Mouse (Mus musculus) forebrain, embryonic 13.5 days (tissue): Measurements from ENCODE around the gene Vamp2. TPM values are rescaled to one million over a fixed set of nuclear protein-coding genes. Genes with fewer than 3 reads are reported as not detected.

Experiments
- ATAC-seq: fragments of 200-750 bp; cut with Nextera tagmentation; 2 replicates; pipeline ENCODE4 v1.8.0; 2017
- H3K27ac ChIP-seq: fragments of 300-500 bp; sonication (generic); 2 replicates; pipeline ENCODE4 v1.5.1; 2015; ENCODE audit warnings: inconsistent platforms, mild to moderate bottlenecking, moderate library complexity
- H3K27me3 ChIP-seq: fragments of 300-500 bp; sonication (generic); 2 replicates; pipeline ENCODE4 v1.6.1; 2015; ENCODE audit warnings: mild to moderate bottlenecking, inconsistent platforms
- H3K36me3 ChIP-seq: fragments of 300-500 bp; sonication (generic); 2 replicates; pipeline ENCODE4 v1.6.1; 2015; ENCODE audit warnings: mild to moderate bottlenecking, inconsistent platforms; ENCODE audit not compliant: poor library complexity, severe bottlenecking
- H3K4me1 ChIP-seq: fragments of 300-500 bp; sonication (generic); 2 replicates; pipeline ENCODE4 v1.6.1; 2015; ENCODE audit warnings: inconsistent platforms
- H3K4me2 ChIP-seq: fragments of 300-500 bp; sonication (generic); 2 replicates; pipeline ENCODE4 v1.6.1; 2015; ENCODE audit warnings: inconsistent platforms, mild to moderate bottlenecking, moderate library complexity
- H3K4me3 ChIP-seq: fragments of 300-500 bp; sonication (generic); 2 replicates; pipeline ENCODE4 v1.5.1; 2015; ENCODE audit warnings: mild to moderate bottlenecking, inconsistent platforms
- H3K9ac ChIP-seq: fragments of 300-500 bp; sonication (generic); 2 replicates; pipeline ENCODE4 v1.6.1; 2015; ENCODE audit warnings: mild to moderate bottlenecking, inconsistent platforms
- H3K9me3 ChIP-seq: fragments of 300-500 bp; sonication (generic); replicated peaks from 2 replicates; pipeline ENCODE4 v1.6.1; 2016; ENCODE audit warnings: inconsistent platforms
- WGBS: fragments of 180-500 bp; shearing (Covaris S2); methylation state at CpG from one replicate; pipeline ENCODE4 v1.1.7; 2015; 5-methylcytosine and 5-hydroxymethylcytosine counted together
- polyA plus RNA-seq: library from polyadenylated mRNA; unstranded; fragments of >200 nt; fragmentation: Nextera tagmentation; extraction: Ambion mirVana; gene quantifications from 2 replicates; pipeline ENCODE4 v1.2.1, GENCODE M21; 2015

The Vamp2 gene
- polyA plus RNA-seq, 1 experiment from 2014 or later: 110 TPM

DNA sequence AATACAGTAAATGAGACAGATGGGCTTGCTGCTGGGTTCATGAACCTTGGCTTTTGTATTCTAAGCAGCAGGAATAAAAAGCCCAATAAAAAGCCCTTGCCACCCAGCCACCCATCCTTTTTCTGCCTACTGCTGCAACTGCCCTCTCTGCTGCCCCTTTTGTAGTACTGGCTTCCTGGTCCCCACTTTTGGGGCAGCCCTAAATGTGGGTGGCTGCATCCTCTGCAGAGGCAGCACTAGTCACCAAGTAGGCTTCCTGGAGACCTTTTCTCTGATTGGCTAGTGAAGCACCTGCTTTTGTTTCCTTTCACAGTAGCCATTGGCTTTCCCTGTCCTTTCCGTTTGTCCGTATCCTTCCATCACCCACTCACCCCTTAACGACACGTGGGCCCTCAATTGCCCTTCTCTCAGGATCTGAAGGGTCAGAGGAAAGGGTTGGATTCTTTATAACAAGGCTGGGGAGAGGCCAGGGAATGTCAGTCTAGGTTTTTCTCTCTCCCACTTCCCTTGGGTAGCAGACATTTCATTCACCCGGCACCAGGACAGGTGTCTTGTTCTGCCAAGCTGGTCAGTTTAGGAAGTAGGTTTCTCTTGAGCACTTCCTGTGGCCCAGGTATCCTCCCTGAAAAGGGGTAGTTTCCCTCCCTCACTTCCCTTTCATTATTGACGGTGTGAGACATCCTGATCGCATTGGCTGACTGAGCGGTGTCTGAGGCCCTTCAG is 9.9 kb downstream of the Vamp2 start:
- peaks cover 27% of the 10 kb centered on the region for H3K36me3 ChIP-seq
- H3K9me3 ChIP-seq: no peaks in the 10 kb centered on the region
- H3K9ac ChIP-seq: peak overlapping the region; percentile 76; the same call in 1 of the 2 replicates
- H3K27ac ChIP-seq: peak overlapping the region; percentile 91
- 22% methylated on average over 8 of the region's 8 CpGs for WGBS
- H3K27me3 ChIP-seq: no peaks in the 10 kb centered on the region
- H3K4me3 ChIP-seq: peak overlapping the region; percentile 53
- H3K4me2 ChIP-seq: peak overlapping the region; percentile 93
- peaks cover 65% of the 10 kb centered on the region for H3K4me1 ChIP-seq
- no peak for ATAC-seq

DNA sequence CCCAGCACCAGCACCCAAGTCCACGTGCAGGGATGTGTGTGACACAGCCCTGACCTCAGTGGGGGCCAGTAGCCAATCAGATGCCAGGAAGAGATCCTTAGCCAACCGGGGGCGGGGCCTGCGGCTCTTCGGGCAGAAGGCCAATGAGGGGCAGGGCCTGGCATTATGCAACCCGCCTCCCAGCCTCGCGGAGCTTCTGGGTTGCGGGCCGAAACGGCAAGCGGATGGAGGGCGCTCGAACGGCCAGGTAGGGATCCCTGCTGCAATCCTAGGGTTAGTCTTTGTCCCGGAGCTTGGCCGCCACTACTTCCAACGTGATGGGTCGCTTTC is 10.4 kb downstream of the Vamp2 start:
- Histone ChIP-seq H3K4me3 (peak overlapping the region; percentile 53), H3K27ac (peak overlapping the region; percentile 91), H3K36me3 (peaks cover 32% of the 10 kb centered on the region), H3K4me2 (peak overlapping the region; percentile 93), H3K9me3 (no peaks in the 10 kb centered on the region), H3K27me3 (no peaks in the 10 kb centered on the region), H3K4me1 (peaks cover 65% of the 10 kb centered on the region), H3K9ac (peak overlapping the region; percentile 76)
- WGBS: under 1% methylated on average over 19 of the region's 19 CpGs
- no peak for ATAC-seq

DNA sequence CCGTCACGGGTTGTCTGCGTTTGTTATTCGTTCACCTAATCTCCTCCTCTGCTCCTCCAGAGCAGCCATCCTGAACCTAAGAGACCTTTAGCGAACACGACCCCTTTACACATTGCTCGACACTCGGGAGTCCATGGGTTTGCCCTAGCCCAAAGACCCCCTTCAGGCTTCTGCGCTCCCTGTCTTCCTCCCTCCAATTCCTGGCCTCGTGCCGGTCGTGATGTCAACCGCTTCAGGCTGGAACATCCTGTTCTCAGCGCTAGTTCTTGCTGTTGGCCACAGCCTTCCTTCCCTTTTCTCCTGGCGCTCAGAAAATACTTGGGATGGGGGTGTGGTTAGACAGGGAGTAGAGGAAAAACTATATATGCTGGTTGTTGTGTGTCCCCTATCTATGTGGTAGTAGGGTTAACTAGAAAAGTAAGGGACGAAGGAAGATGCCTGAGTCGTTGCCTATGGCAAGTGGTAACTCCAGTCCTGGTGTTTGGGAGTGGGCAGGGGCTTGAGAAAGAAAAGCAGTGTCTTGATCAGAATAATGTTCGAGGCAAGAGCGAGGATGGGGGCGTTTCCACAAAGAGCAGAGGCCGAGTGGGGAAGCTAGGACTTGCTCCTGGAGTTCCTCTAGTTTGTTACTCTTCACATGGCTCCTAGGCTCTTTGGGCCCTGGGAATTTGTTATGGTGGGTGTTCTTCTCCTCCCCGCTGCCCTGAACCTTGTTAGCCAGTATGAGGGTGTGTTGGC is 11.1 kb downstream of the Vamp2 start:
- ATAC-seq: no peak
- Histone ChIP-seq H3K4me1 (peaks cover 60% of the 10 kb centered on the region), H3K9ac (peak overlapping the region; percentile 76), H3K9me3 (no peaks in the 10 kb centered on the region), H3K27me3 (no peaks in the 10 kb centered on the region), H3K27ac (peak overlapping the region; percentile 91), H3K4me2 (peak overlapping the region; percentile 93), H3K4me3 (peak overlapping the region; percentile 53), H3K36me3 (peaks cover 38% of the 10 kb centered on the region)
- 1% methylated on average over 22 of the region's 22 CpGs for WGBS

DNA sequence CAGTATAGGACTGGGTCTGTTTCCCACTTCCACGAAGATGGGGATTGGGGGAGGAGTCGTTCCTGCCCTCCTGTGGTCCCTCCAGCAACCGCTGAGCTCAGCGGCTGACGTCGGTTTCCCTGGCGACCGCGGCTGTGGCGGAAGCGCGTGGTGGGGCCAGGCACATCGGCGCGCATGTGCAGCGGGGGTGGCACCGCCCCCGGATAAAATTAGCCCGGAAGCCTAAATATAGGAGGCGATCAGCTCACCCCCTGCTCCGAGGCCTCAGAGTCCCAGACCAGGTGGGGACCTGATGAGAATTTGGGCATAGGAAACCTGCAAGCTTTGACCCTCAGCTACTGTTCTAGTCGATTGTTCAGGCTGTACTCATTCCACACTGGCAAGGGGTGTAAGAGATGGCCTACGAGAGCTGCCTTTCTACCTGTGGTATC is 11.6 kb downstream of the Vamp2 start:
- peaks cover 44% of the 10 kb centered on the region for H3K36me3 ChIP-seq
- peak overlapping the region; percentile 93 for H3K4me2 ChIP-seq
- H3K27me3 ChIP-seq: no peaks in the 10 kb centered on the region
- H3K9me3 ChIP-seq: no peaks in the 10 kb centered on the region
- WGBS: under 1% methylated on average over 23 of the region's 23 CpGs
- H3K9ac ChIP-seq: peak overlapping the region; percentile 76
- H3K4me3 ChIP-seq: peak overlapping the region; percentile 53
- ATAC-seq: peak; percentile 28
- H3K4me1 ChIP-seq: peaks cover 58% of the 10 kb centered on the region
- H3K27ac ChIP-seq: peak overlapping the region; percentile 91

DNA sequence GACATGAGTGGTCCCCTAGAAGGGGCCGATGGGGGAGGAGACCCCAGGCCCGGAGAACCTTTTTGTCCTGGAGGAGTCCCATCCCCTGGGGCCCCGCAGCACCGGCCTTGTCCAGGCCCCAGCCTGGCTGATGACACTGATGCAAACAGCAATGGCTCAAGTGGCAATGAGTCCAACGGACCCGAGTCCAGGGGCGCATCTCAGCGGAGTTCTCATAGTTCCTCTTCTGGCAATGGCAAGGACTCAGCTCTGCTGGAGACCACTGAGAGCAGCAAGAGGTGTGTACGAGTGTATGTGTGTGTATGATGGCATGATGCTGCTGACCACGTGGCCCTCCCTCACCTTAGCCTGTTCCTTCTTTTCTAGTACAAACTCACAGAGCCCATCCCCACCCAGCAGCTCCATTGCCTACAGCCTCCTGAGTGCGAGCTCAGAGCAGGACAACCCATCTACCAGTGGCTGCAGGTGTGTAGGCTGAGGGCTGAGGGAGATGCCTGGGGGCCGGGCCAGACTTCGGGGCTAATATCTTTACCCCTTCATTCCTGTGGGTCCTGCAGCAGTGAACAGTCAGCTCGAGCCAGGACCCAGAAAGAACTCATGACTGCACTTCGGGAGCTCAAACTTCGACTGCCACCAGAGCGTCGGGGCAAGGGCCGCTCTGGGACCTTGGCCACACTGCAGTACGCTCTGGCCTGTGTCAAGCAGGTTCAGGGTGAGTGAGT is 12.5 kb downstream of the Vamp2 start:
- H3K4me3 ChIP-seq: peak overlapping the region; percentile 53
- peaks cover 52% of the 10 kb centered on the region for H3K4me1 ChIP-seq
- H3K9me3 ChIP-seq: no peaks in the 10 kb centered on the region
- ATAC-seq: no peak
- WGBS: 89% methylated on average over 20 of the region's 20 CpGs
- H3K27ac ChIP-seq: 0 out of 2 replicates have a peak overlapping the region, but pooled peaks have one; percentile 14
- H3K36me3 ChIP-seq: peaks cover 53% of the 10 kb centered on the region
- H3K4me2 ChIP-seq: peak overlapping the region; percentile 93
- H3K9ac ChIP-seq: peak overlapping the region; percentile 76
- H3K27me3 ChIP-seq: no peaks in the 10 kb centered on the region

DNA sequence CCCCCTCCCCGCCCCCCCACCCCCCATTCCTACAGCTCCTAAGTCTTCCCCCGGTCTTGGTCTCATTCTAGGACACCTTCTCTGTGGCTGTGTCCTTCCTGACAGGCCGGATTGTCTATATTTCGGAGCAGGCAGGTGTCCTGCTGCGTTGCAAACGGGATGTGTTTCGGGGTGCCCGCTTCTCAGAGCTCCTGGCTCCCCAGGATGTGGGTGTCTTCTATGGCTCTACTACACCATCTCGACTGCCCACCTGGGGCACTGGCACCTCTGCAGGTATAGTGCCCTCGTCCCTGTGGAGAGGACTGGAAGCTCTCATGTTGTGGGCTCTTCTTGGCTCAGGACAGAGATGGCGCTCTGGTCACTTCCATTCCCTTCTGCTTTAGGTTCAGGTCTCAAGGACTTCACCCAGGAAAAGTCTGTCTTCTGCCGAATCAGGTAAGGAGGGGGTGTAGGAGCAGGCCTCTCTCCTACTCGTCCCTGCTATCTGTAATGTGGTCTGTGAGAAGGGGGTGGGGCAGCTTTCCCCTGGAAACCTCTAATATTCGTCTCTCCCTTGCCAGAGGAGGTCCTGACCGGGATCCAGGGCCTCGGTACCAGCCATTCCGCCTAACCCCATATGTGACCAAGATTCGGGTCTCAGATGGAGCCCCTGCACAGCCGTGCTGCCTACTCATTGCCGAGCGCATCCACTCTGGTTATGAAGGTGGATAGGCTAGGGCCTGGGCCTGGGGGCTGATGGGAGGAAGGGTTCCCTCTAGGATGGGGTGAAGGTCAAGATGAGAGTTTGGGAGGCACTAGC is 13.5 kb downstream of the Vamp2 start:
- Histone ChIP-seq H3K36me3 (peaks cover 62% of the 10 kb centered on the region), H3K27ac (no peak overlapping the region), H3K4me1 (peaks cover 42% of the 10 kb centered on the region), H3K4me3 (no peak overlapping the region), H3K9me3 (no peaks in the 10 kb centered on the region), H3K4me2 (no peak overlapping the region), H3K27me3 (no peaks in the 10 kb centered on the region), H3K9ac (no peak overlapping the region)
- no peak for ATAC-seq
- WGBS: 87% methylated on average over 21 of the region's 21 CpGs

DNA sequence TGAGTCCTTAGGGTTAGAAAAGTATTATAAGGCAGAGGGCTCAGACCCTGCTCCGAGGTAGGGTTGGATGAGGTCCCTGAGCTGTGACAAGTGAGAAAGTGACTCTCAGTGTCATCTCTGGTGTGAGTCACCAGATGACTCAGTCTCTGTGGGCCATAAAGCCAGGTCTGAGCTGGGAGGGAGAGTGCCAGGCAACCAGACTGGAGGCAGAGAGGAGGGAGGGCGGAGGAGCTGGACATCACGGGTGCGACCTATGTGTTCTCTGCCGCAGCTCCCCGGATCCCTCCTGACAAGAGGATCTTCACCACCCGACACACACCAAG is 14.1 kb downstream of the Vamp2 start:
- ATAC-seq: no peak
- WGBS: 95% methylated on average over 7 of the region's 7 CpGs
- Histone ChIP-seq H3K4me1 (peaks cover 36% of the 10 kb centered on the region), H3K36me3 (peaks cover 68% of the 10 kb centered on the region), H3K9ac (no peak overlapping the region), H3K27ac (no peak overlapping the region), H3K4me3 (no peak overlapping the region), H3K27me3 (no peaks in the 10 kb centered on the region), H3K9me3 (no peaks in the 10 kb centered on the region), H3K4me2 (no peak overlapping the region)

DNA sequence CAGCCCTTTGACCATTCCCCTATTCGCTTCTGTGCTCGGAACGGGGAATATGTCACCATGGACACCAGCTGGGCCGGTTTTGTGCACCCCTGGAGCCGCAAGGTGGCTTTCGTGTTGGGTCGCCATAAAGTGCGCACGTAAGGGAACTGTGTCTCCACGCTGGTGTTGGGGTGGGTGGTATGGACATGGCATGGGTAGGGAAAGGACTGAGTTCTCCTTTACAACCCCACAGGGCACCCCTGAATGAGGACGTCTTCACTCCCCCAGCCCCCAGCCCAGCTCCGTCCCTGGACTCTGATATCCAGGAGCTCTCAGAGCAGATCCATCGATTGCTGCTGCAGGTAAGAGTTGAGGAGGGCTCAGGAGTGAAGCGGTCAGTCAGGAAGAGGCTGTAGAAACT is 14.8 kb downstream of the Vamp2 start:
- no peak for ATAC-seq
- peaks cover 28% of the 10 kb centered on the region for H3K4me1 ChIP-seq
- no peak overlapping the region for H3K4me3 ChIP-seq
- H3K4me2 ChIP-seq: no peak overlapping the region
- 94% methylated on average over 14 of the region's 14 CpGs for WGBS
- no peak overlapping the region for H3K9ac ChIP-seq
- no peak overlapping the region for H3K27ac ChIP-seq
- no peaks in the 10 kb centered on the region for H3K9me3 ChIP-seq
- peaks cover 76% of the 10 kb centered on the region for H3K36me3 ChIP-seq
- no peaks in the 10 kb centered on the region for H3K27me3 ChIP-seq

DNA sequence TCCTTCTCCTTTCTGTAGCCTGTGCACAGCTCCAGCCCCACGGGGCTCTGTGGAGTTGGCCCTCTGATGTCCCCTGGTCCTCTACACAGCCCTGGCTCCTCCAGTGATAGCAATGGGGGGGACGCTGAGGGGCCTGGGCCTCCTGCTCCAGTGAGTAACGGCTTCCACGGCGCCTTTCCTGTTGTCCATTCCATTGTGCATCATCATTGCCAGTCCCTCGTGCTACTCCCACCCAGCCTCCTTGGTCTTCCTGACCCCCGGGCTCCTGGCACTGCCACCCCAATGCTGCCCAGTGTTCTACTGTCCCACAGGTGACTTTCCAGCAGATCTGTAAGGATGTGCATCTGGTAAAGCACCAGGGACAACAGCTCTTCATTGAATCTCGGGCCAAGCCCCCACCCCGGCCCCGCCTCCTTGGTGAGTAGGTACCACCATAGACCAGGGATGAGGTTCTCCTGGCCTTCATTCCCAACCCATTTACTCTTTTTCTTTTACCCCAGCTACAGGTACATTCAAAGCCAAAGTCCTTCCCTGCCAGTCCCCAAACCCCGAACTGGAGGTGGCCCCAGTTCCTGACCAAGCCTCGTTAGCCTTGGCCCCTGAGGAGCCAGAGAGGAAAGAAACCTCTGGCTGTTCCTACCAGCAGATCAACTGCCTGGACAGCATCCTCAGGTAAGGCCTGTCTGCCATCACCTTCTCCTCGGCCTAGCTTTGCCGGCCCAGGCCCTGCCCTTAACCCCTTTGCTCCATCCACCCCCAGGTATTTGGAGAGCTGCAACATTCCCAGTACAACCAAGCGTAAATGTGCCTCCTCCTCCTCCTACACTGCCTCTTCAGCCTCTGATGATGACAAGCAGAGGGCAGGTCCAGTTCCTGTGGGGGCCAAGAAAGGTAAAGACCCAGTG is 15.5 kb downstream of the Vamp2 start:
- WGBS: 92% methylated on average over 15 of the region's 15 CpGs
- ATAC-seq: no peak
- Histone ChIP-seq H3K36me3 (peaks cover 82% of the 10 kb centered on the region), H3K4me2 (no peak overlapping the region), H3K9me3 (no peaks in the 10 kb centered on the region), H3K27ac (no peak overlapping the region), H3K9ac (no peak overlapping the region), H3K27me3 (no peaks in the 10 kb centered on the region), H3K4me3 (no peak overlapping the region), H3K4me1 (peaks cover 22% of the 10 kb centered on the region)

DNA sequence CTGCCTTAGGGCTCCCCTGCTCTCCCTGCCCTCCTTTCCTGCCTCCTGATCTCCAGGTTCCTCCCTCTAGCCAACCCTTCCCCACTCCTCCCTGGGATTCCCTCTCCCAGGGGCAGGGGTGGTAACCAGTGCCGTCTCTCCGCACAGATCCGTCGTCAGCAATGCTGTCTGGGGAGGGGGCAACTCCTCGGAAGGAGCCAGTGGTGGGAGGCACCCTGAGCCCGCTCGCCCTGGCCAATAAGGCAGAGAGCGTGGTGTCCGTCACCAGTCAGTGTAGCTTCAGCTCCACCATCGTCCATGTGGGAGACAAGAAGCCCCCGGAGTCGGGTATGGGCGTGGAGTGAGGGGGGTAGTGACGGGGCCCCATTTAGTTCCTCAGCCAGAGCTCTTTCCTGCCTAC is 16.2 kb downstream of the Vamp2 start:
- Histone ChIP-seq H3K4me2 (no peak overlapping the region), H3K9ac (no peak overlapping the region), H3K4me3 (no peak overlapping the region), H3K9me3 (no peaks in the 10 kb centered on the region), H3K27ac (no peak overlapping the region), H3K27me3 (no peaks in the 10 kb centered on the region), H3K4me1 (peaks cover 16% of the 10 kb centered on the region), H3K36me3 (peaks cover 89% of the 10 kb centered on the region)
- no peak for ATAC-seq
- 88% methylated on average over 14 of the region's 14 CpGs for WGBS

DNA sequence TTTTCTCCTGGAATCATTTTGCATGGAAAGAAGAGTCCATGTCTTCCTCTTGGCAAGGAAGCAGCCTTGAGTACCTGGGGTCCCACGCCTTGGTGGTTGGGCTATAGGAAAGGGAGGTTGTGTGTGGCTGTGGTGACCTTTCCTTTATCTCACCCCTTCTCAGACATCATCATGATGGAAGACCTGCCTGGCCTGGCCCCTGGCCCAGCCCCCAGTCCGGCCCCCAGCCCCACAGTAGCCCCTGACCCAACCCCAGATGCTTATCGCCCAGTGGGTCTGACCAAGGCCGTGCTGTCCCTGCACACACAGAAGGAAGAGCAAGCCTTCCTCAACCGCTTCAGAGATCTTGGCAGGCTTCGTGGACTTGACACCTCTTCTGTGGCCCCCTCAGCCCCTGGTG is 16.9 kb downstream of the Vamp2 start:
- WGBS: 93% methylated on average over 6 of the region's 6 CpGs
- peak overlapping the region; percentile 26; the same call in 1 of the 2 replicates for H3K9ac ChIP-seq
- H3K36me3 ChIP-seq: peaks cover 91% of the 10 kb centered on the region

More for the DNA sequence above, 16.9 kb downstream of the Vamp2 start:
- Histone ChIP-seq H3K4me3 (no peak overlapping the region), H3K9me3 (no peaks in the 10 kb centered on the region), H3K4me1 (peaks cover 9% of the 10 kb centered on the region), H3K4me2 (no peak overlapping the region), H3K27me3 (no peaks in the 10 kb centered on the region), H3K27ac (no peak overlapping the region)
- no peak for ATAC-seq
